Mouse (Mus musculus) liver, embryonic 13.5 days (tissue): Measurements from ENCODE around the gene Foxp1. TPM values are rescaled to one million over a fixed set of nuclear protein-coding genes. Genes with fewer than 3 reads are reported as not detected.

Source experiments
- ATAC-seq: fragments of 200-750 bp; cut with Nextera tagmentation; 2 replicates; pipeline ENCODE4 v1.8.0; 2017; ENCODE audit warnings: low read depth, mild to moderate bottlenecking, moderate number of reproducible peaks, moderate library complexity
- DNase-seq: peaks from one replicate; pipeline ENCODE4 v3.0.0; 2022
- H3K27ac ChIP-seq: fragments of 300-500 bp; sonication (generic); 2 replicates; pipeline ENCODE4 v1.5.1; 2015; ENCODE audit warnings: moderate library complexity, mild to moderate bottlenecking, inconsistent platforms
- H3K27me3 ChIP-seq: fragments of 300-500 bp; sonication (generic); 2 replicates; pipeline ENCODE4 v1.6.1; 2015; ENCODE audit warnings: mild to moderate bottlenecking, inconsistent platforms
- H3K36me3 ChIP-seq: fragments of 300-500 bp; sonication (generic); 2 replicates; pipeline ENCODE4 v1.6.1; 2015; ENCODE audit warnings: mild to moderate bottlenecking, inconsistent platforms
- H3K4me1 ChIP-seq: fragments of 300-500 bp; sonication (generic); replicated peaks from 2 replicates; pipeline ENCODE4 v1.6.1; 2015; ENCODE audit warnings: inconsistent platforms
- H3K4me2 ChIP-seq: fragments of 300-500 bp; sonication (generic); 2 replicates; pipeline ENCODE4 v1.6.1; 2015; ENCODE audit warnings: inconsistent platforms, mild to moderate bottlenecking, moderate library complexity
- H3K4me3 ChIP-seq: fragments of 300-500 bp; sonication (generic); replicated peaks from 2 replicates; pipeline ENCODE4 v1.5.1; 2015; ENCODE audit warnings: mild to moderate bottlenecking, inconsistent platforms
- H3K9ac ChIP-seq: fragments of 300-500 bp; sonication (generic); 2 replicates; pipeline ENCODE4 v1.6.1; 2015; ENCODE audit warnings: mild to moderate bottlenecking, inconsistent platforms
- H3K9me3 ChIP-seq: fragments of 300-500 bp; sonication (generic); replicated peaks from 2 replicates; pipeline ENCODE4 v1.6.1; 2016; ENCODE audit warnings: inconsistent platforms
- WGBS: fragments of 180-500 bp; shearing (Covaris S2); methylation state at CpG from one replicate; pipeline ENCODE4 v1.1.7; 2015; ENCODE audit not compliant: insufficient replicate concordance; 5-methylcytosine and 5-hydroxymethylcytosine counted together
- polyA plus RNA-seq: library from polyadenylated mRNA; unstranded; fragments of >200 nt; fragmentation: Nextera tagmentation; extraction: Ambion mirVana; gene quantifications from 2 replicates; pipeline ENCODE4 v1.2.1, GENCODE M21; 2015

Gene Foxp1
- polyA plus RNA-seq, 1 experiment from 2014 or later = 14.2 TPM

- H3K4me3 ChIP-seq = no peak overlapping the region
- WGBS = 14% methylated on average over 11 of the region's 12 CpGs
- H3K4me2 ChIP-seq = peak overlapping the region; percentile 4; the same call in 1 of the 2 replicates
- peaks cover 32% of the 10 kb centered on the region for H3K4me1 ChIP-seq
- H3K27ac ChIP-seq = peak overlapping the region; percentile 39
- H3K36me3 ChIP-seq = no peaks in the 10 kb centered on the region
- H3K27me3 ChIP-seq = no peaks in the 10 kb centered on the region
- no peak overlapping the region for H3K9ac ChIP-seq
- ATAC-seq (no peak), DNase-seq (no peak)
- H3K9me3 ChIP-seq = no peaks in the 10 kb centered on the region
Measured at GRCm38 (mm10) chr6:99263061-99263885, 259.2 kb downstream of the Foxp1 start.

GRCm38 (mm10) chr6:99261737-99262130 lies 260.8 kb downstream of the Foxp1 start:
- ATAC-seq (no peak), DNase-seq (no peak)
- Histone ChIP-seq H3K36me3 (no peaks in the 10 kb centered on the region), H3K9ac (no peak overlapping the region), H3K4me1 (peaks cover 32% of the 10 kb centered on the region), H3K9me3 (no peaks in the 10 kb centered on the region), H3K4me2 (no peak overlapping the region), H3K27me3 (no peaks in the 10 kb centered on the region), H3K4me3 (no peak overlapping the region), H3K27ac (no peak overlapping the region)
- WGBS = 54% methylated on average over 4 of the region's 4 CpGs

- no peaks in the 10 kb centered on the region for H3K27me3 ChIP-seq
- H3K27ac ChIP-seq = no peak overlapping the region
- 51% methylated on average over 11 of the region's 11 CpGs for WGBS
- H3K4me3 ChIP-seq = no peak overlapping the region
- ATAC-seq (no peak), DNase-seq (no peak)
- H3K36me3 ChIP-seq = no peaks in the 10 kb centered on the region
- H3K9ac ChIP-seq = no peak overlapping the region
- peaks cover 27% of the 10 kb centered on the region for H3K4me1 ChIP-seq
- H3K4me2 ChIP-seq = no peak overlapping the region
- H3K9me3 ChIP-seq = no peaks in the 10 kb centered on the region
Measured at GRCm38 (mm10) chr6:99260941-99261736, 261.4 kb downstream of the Foxp1 start.

GRCm38 (mm10) chr6:99258346-99258745 lies 264.2 kb downstream of the Foxp1 start:
- 56% methylated on average over 5 of the region's 5 CpGs for WGBS

GRCm38 (mm10) chr6:99257676-99258075 lies 264.8 kb downstream of the Foxp1 start:
- Histone ChIP-seq H3K4me1 (0 out of 2 replicates have a peak, but pooled peaks cover 4% of the 10 kb centered on the region), H3K9me3 (no peaks in the 10 kb centered on the region), H3K4me3 (no peak overlapping the region), H3K27ac (no peak overlapping the region), H3K4me2 (no peak overlapping the region), H3K27me3 (no peaks in the 10 kb centered on the region), H3K36me3 (no peaks in the 10 kb centered on the region), H3K9ac (no peak overlapping the region)
- DNase-seq = no peak
- ATAC-seq = no peak
- WGBS = 39% methylated on average over 2 of the region's 2 CpGs

More at GRCm38 (mm10) chr6:99258346-99258745, 264.2 kb downstream of the Foxp1 start:
- no peaks in the 10 kb centered on the region for H3K9me3 ChIP-seq
- H3K27ac ChIP-seq = no peak overlapping the region
- no peak for DNase-seq
- no peak overlapping the region for H3K4me3 ChIP-seq
- H3K4me2 ChIP-seq = no peak overlapping the region
- ATAC-seq = no peak
- H3K27me3 ChIP-seq = no peaks in the 10 kb centered on the region
- no peaks in the 10 kb centered on the region for H3K36me3 ChIP-seq
- H3K4me1 ChIP-seq = 0 out of 2 replicates have a peak, but pooled peaks cover 4% of the 10 kb centered on the region
- H3K9ac ChIP-seq = no peak overlapping the region

- no peak overlapping the region for H3K27ac ChIP-seq
- DNase-seq = no peak
Measured at GRCm38 (mm10) chr6:99253331-99253730, 269.2 kb downstream of the Foxp1 start.

GRCm38 (mm10) chr6:99252816-99253215 lies 269.7 kb downstream of the Foxp1 start:
- no peak overlapping the region for H3K4me3 ChIP-seq
- no peak overlapping the region for H3K4me2 ChIP-seq
- 55% methylated on average over 5 of the region's 5 CpGs for WGBS
- H3K36me3 ChIP-seq = no peaks in the 10 kb centered on the region
- H3K4me1 ChIP-seq = no peaks in the 10 kb centered on the region
- no peak for ATAC-seq
- no peak overlapping the region for H3K9ac ChIP-seq
- no peak for DNase-seq
- H3K27me3 ChIP-seq = no peaks in the 10 kb centered on the region
- no peaks in the 10 kb centered on the region for H3K9me3 ChIP-seq
- H3K27ac ChIP-seq = no peak overlapping the region

More at GRCm38 (mm10) chr6:99253331-99253730, 269.2 kb downstream of the Foxp1 start:
- H3K9ac ChIP-seq = no peak overlapping the region
- H3K36me3 ChIP-seq = no peaks in the 10 kb centered on the region
- ATAC-seq = no peak
- H3K4me1 ChIP-seq = no peaks in the 10 kb centered on the region
- 69% methylated on average over 8 of the region's 8 CpGs for WGBS
- H3K9me3 ChIP-seq = no peaks in the 10 kb centered on the region
- no peaks in the 10 kb centered on the region for H3K27me3 ChIP-seq
- no peak overlapping the region for H3K4me2 ChIP-seq
- no peak overlapping the region for H3K4me3 ChIP-seq

- 64% methylated on average over 4 of the region's 4 CpGs for WGBS
- no peaks in the 10 kb centered on the region for H3K9me3 ChIP-seq
- no peak overlapping the region for H3K9ac ChIP-seq
- DNase-seq = no peak
- no peak overlapping the region for H3K4me2 ChIP-seq
- no peaks in the 10 kb centered on the region for H3K27me3 ChIP-seq
- no peak; the same call in 1 of the 2 replicates for ATAC-seq
- H3K4me1 ChIP-seq = no peaks in the 10 kb centered on the region
- H3K27ac ChIP-seq = no peak overlapping the region
- no peaks in the 10 kb centered on the region for H3K36me3 ChIP-seq
- no peak overlapping the region for H3K4me3 ChIP-seq
Measured at GRCm38 (mm10) chr6:99251924-99252323, 270.6 kb downstream of the Foxp1 start.

GRCm38 (mm10) chr6:99251222-99251621 lies 271.3 kb downstream of the Foxp1 start:
- Histone ChIP-seq H3K27me3 (no peaks in the 10 kb centered on the region), H3K9me3 (no peaks in the 10 kb centered on the region), H3K4me2 (no peak overlapping the region), H3K36me3 (no peaks in the 10 kb centered on the region), H3K9ac (no peak overlapping the region), H3K4me1 (no peaks in the 10 kb centered on the region), H3K4me3 (no peak overlapping the region), H3K27ac (no peak overlapping the region)
- 64% methylated on average over 3 of the region's 3 CpGs for WGBS
- ATAC-seq (no peak), DNase-seq (no peak)

GRCm38 (mm10) chr6:99249496-99250030 lies 273.0 kb downstream of the Foxp1 start:
- no peak for DNase-seq
- Histone ChIP-seq H3K9me3 (no peaks in the 10 kb centered on the region), H3K27ac (no peak overlapping the region), H3K27me3 (no peaks in the 10 kb centered on the region), H3K36me3 (no peaks in the 10 kb centered on the region), H3K9ac (no peak overlapping the region), H3K4me3 (no peak overlapping the region), H3K4me1 (no peaks in the 10 kb centered on the region), H3K4me2 (no peak overlapping the region)
- WGBS = 67% methylated on average over 5 of the region's 5 CpGs
- ATAC-seq = no peak

GRCm38 (mm10) chr6:99248396-99248795 lies 274.1 kb downstream of the Foxp1 start:
- no peaks in the 10 kb centered on the region for H3K27me3 ChIP-seq
- DNase-seq (no peak), ATAC-seq (no peak)
- 40% methylated on average over 8 of the region's 8 CpGs for WGBS
- H3K27ac ChIP-seq = no peak overlapping the region
- no peaks in the 10 kb centered on the region for H3K4me1 ChIP-seq
- H3K4me3 ChIP-seq = no peak overlapping the region
- no peak overlapping the region for H3K4me2 ChIP-seq
- H3K36me3 ChIP-seq = no peaks in the 10 kb centered on the region
- no peak overlapping the region for H3K9ac ChIP-seq
- H3K9me3 ChIP-seq = no peaks in the 10 kb centered on the region
